Mouse (Mus musculus) CH12.LX (cell line): ENCODE results near the gene P2ry6. TPM values are rescaled to one million over a fixed set of nuclear protein-coding genes. Genes with fewer than 3 reads are reported as not detected.

Experiments used
- DNase-seq: peaks from one replicate; pipeline ENCODE4 v3.0.0-alpha.2; 2013; ENCODE audit errors: extremely low read depth
- H3K27ac ChIP-seq: 2 replicates; pipeline ENCODE4 v1.5.1; 2012; ENCODE audit warnings: low read depth, mild to moderate bottlenecking, control low read depth, moderate library complexity; ENCODE audit not compliant: insufficient read depth
- H3K27me3 ChIP-seq: replicated peaks from 2 replicates; pipeline ENCODE3; 2012; ENCODE audit warnings: inconsistent platforms
- H3K36me3 ChIP-seq, 2 experiments: replicated peaks in 1 of 2; 2 replicates each; pipeline versions ENCODE3 to v1.6.1; 2012; ENCODE audit warnings: inconsistent platforms in 1 of 2, low read length in 1 of 2, mild to moderate bottlenecking in 1 of 2, mixed read lengths in 1 of 2, moderate library complexity in 1 of 2; ENCODE audit not compliant: control insufficient read depth in 1 of 2, insufficient read depth in 1 of 2
- H3K4me1 ChIP-seq, 2 experiments: 2 replicates each; pipeline ENCODE4 v1.6.1; 2012; ENCODE audit warnings: inconsistent platforms in 1 of 2, moderate library complexity in 1 of 2; ENCODE audit not compliant: insufficient read depth in 2 of 2, control insufficient read depth in 1 of 2
- H3K4me2 ChIP-seq: 2 replicates; pipeline ENCODE4 v1.6.1; 2012; ENCODE audit warnings: low read depth, mild to moderate bottlenecking, control low read depth; ENCODE audit not compliant: poor library complexity, insufficient read depth, severe bottlenecking
- H3K4me3 ChIP-seq, 3 experiments: fragments of 150-350 bp in 1 of 3; sonication (generic) in 1 of 3; replicated peaks in 1 of 3; 2 replicates each; pipeline versions ENCODE3 to v1.5.1; 2011 to 2012; ENCODE audit warnings: low read depth in 2 of 3, low read length in 2 of 3, mild to moderate bottlenecking in 2 of 3, moderate library complexity in 2 of 3, control low read depth in 1 of 3, improper control_type of control experiment in 1 of 3, inconsistent platforms in 1 of 3, mixed read lengths in 1 of 3; ENCODE audit not compliant: poor library complexity in 1 of 3
- H3K79me2 ChIP-seq: replicated peaks from 2 replicates; pipeline ENCODE4 v1.6.1; 2012; ENCODE audit warnings: mild to moderate bottlenecking, moderate library complexity; ENCODE audit not compliant: control insufficient read depth, poor library complexity, insufficient read depth, severe bottlenecking; ENCODE audit errors: extremely low read depth
- H3K9ac ChIP-seq: 2 replicates; pipeline ENCODE4 v1.6.1; 2012; ENCODE audit warnings: low read depth, mild to moderate bottlenecking, control low read depth, moderate library complexity; ENCODE audit not compliant: insufficient read depth
- H3K9me3 ChIP-seq: replicated peaks from 2 replicates; pipeline ENCODE3; 2012; ENCODE audit warnings: low read length, inconsistent platforms, mixed read lengths
- CHD1 ChIP-seq: IDR thresholded peaks from 2 replicates; pipeline ENCODE4 v1.6.1; 2012; ENCODE audit warnings: low read depth, low read length, improper control_type of control experiment, inconsistent platforms
- CHD2 ChIP-seq: IDR thresholded peaks from 2 replicates; pipeline ENCODE4 v1.6.1; 2011; ENCODE audit warnings: low read length, improper control_type of control experiment
- E2F4 ChIP-seq: IDR thresholded peaks from 2 replicates; pipeline ENCODE4 v1.6.1; 2011; ENCODE audit warnings: low read depth, low read length, improper control_type of control experiment; ENCODE audit not compliant: insufficient replicate concordance
- EP300 ChIP-seq: IDR thresholded peaks from 2 replicates; pipeline ENCODE4 v1.6.1; 2011; ENCODE audit warnings: low read length, improper control_type of control experiment
- GABPA ChIP-seq: IDR thresholded peaks from 2 replicates; pipeline ENCODE4 v1.6.1; 2012; ENCODE audit warnings: low read depth, low read length, improper control_type of control experiment, inconsistent platforms; ENCODE audit not compliant: insufficient replicate concordance
- HCFC1 ChIP-seq: IDR thresholded peaks from 2 replicates; pipeline ENCODE4 v1.6.1; 2012; ENCODE audit warnings: low read depth, mild to moderate bottlenecking, inconsistent platforms, low read length, improper control_type of control experiment
- IRF4 ChIP-seq: IDR thresholded peaks from 2 replicates; pipeline ENCODE4 v1.6.1; 2014; ENCODE audit warnings: low read depth, mild to moderate bottlenecking, inconsistent platforms, low read length, improper control_type of control experiment
- JUND ChIP-seq: conservative IDR thresholded peaks from 2 replicates; pipeline ENCODE4 v1.6.1; 2011; ENCODE audit warnings: low read depth, low read length, improper control_type of control experiment
- KAT2A ChIP-seq: IDR thresholded peaks from 2 replicates; pipeline ENCODE4 v1.6.1; 2012; ENCODE audit warnings: low read length, improper control_type of control experiment, inconsistent platforms; ENCODE audit not compliant: insufficient replicate concordance
- MAX ChIP-seq: IDR thresholded peaks from 2 replicates; pipeline ENCODE4 v1.6.1; 2011; ENCODE audit warnings: low read length, improper control_type of control experiment
- MAZ ChIP-seq: IDR thresholded peaks from 2 replicates; pipeline ENCODE4 v1.6.1; 2012; ENCODE audit warnings: low read depth, mild to moderate bottlenecking, inconsistent platforms, low read length, improper control_type of control experiment, moderate library complexity
- MEF2A ChIP-seq: IDR thresholded peaks from 2 replicates; pipeline ENCODE4 v1.6.1; 2014; ENCODE audit warnings: low read depth, mild to moderate bottlenecking, inconsistent platforms, low read length, improper control_type of control experiment, borderline replicate concordance
- NRF1 ChIP-seq: IDR thresholded peaks from 2 replicates; pipeline ENCODE4 v1.6.1; 2014; ENCODE audit warnings: low read depth, mild to moderate bottlenecking, inconsistent platforms, low read length, improper control_type of control experiment, moderate library complexity
- PAX5 ChIP-seq: IDR thresholded peaks from 2 replicates; pipeline ENCODE4 v1.6.1; 2012; ENCODE audit warnings: low read length, inconsistent platforms, mixed read lengths
- POLR2A ChIP-seq: IDR thresholded peaks from 2 replicates; pipeline ENCODE4 v1.6.1; 2011; ENCODE audit warnings: low read depth, mild to moderate bottlenecking, improper control_type of control experiment, low read length
- RAD21 ChIP-seq: IDR thresholded peaks from 2 replicates; pipeline ENCODE4 v1.6.1; 2011; ENCODE audit warnings: low read depth, mild to moderate bottlenecking, low read length, improper control_type of control experiment, moderate library complexity
- RCOR1 ChIP-seq: conservative IDR thresholded peaks from 2 replicates; pipeline ENCODE4 v1.6.1; 2012; ENCODE audit warnings: low read depth, mild to moderate bottlenecking, inconsistent platforms, low read length, improper control_type of control experiment
- SIN3A ChIP-seq: IDR thresholded peaks from 2 replicates; pipeline ENCODE4 v1.6.1; 2012; ENCODE audit warnings: low read length, improper control_type of control experiment, inconsistent platforms
- SMC3 ChIP-seq: IDR thresholded peaks from 2 replicates; pipeline ENCODE4 v1.6.1; 2011; ENCODE audit warnings: low read depth, low read length, improper control_type of control experiment
- TBP ChIP-seq: conservative IDR thresholded peaks from 2 replicates; pipeline ENCODE4 v1.6.1; 2011; ENCODE audit warnings: low read depth, low read length, improper control_type of control experiment
- TCF12 ChIP-seq: IDR thresholded peaks from 2 replicates; pipeline ENCODE4 v1.6.1; 2014; ENCODE audit warnings: low read depth, mild to moderate bottlenecking, inconsistent platforms, low read length, improper control_type of control experiment
- UBTF ChIP-seq: IDR thresholded peaks from 2 replicates; pipeline ENCODE4 v1.6.1; 2012; ENCODE audit warnings: low read depth, mild to moderate bottlenecking, inconsistent platforms, low read length, improper control_type of control experiment, moderate library complexity
- USF1 ChIP-seq: IDR thresholded peaks from 2 replicates; pipeline ENCODE4 v1.6.1; 2014; ENCODE audit warnings: low read depth, mild to moderate bottlenecking, inconsistent platforms, low read length, improper control_type of control experiment
- ZC3H11A ChIP-seq: IDR thresholded peaks from 2 replicates; pipeline ENCODE4 v1.6.1; 2012; ENCODE audit warnings: low read depth, mild to moderate bottlenecking, inconsistent platforms, low read length, improper control_type of control experiment
- ZKSCAN1 ChIP-seq: IDR thresholded peaks from 2 replicates; pipeline ENCODE4 v1.6.1; 2012; ENCODE audit warnings: low read depth, inconsistent platforms, low read length, improper control_type of control experiment, borderline replicate concordance
- ZNF384 ChIP-seq: IDR thresholded peaks from 2 replicates; pipeline ENCODE4 v1.6.1; 2012; ENCODE audit warnings: low read depth, low read length, improper control_type of control experiment, inconsistent platforms
- dilution Hi-C: fragments of 300-500 bp; cut with MboI; formaldehyde crosslinking; loops from 2 replicates; pipeline ENCODE4 v1.14.3; 2020; ENCODE audit warnings: low sequenced_read_pairs; ENCODE audit not compliant: extremely low pct_unique_long_range_greater_than_20kb, extremely low pct_ligation_motif_present
- in situ Hi-C: fragments of 300-500 bp; cut with MboI; formaldehyde crosslinking; loops from 3 replicates; pipeline ENCODE4 v1.14.3; 2019; ENCODE audit warnings: low sequenced_read_pairs, low pct_ligation_motif_present, low pct_unique_long_range_greater_than_20kb, mixed read lengths
- polyA plus RNA-seq: library from polyadenylated mRNA; unstranded; fragments of >175 nt; gene quantifications from 2 replicates; pipeline ENCODE4 v1.2.1, GENCODE M21; 2012; ENCODE audit warnings: low read depth; ENCODE audit not compliant: insufficient read length
- total RNA-seq, 2 experiments: library from RNA; depleted of rRNA; stranded (reverse); fragments of 300-350 nt in 1 of 2; fragments of >200 nt in 1 of 2; gene quantifications; 2 replicates each; pipeline ENCODE4 v1.2.3; 2012 to 2014

Gene P2ry6
- total and polyA plus RNA-seq, 3 experiments, result 0.17 to 1.5 TPM; not detected in 1

DNA sequence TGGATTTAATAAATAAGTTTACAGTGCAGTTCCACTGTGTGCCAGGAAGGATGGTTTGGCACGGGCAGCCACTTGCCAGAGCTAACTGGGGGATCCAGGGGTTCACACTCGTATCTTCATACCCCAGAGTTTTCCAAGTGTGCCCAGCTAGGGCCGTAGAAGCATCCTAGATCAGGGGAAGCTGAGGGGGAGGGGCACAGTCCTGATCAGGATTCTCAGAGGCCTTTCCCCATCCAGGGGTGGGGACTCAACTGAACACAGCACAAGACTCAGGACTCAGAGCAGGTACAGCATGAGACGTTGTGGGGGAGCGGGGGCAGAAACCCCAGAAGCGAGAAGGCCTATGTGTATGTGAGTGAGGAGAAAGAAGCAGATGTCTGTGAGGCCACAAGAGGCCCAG, 56.7 kb downstream of the P2ry6 start:
- no peaks in the 10 kb centered on the region for H3K36me3 ChIP-seq
- H3K9ac ChIP-seq, result no peak overlapping the region
- peaks cover 14 to 34% of the 10 kb centered on the region in 2 experiments for H3K4me1 ChIP-seq
- no peaks in the 10 kb centered on the region for H3K27me3 ChIP-seq
- no peaks in the 10 kb centered on the region for H3K79me2 ChIP-seq
- no peak overlapping the region for H3K27ac ChIP-seq
- dilution Hi-C loops (no loop called here), in situ Hi-C loops (loop anchor here (10.0 kb wide), 1 partner anchor 587 kb away; no protein-coding TSS in a partner anchor)
- no peaks in the 10 kb centered on the region for H3K9me3 ChIP-seq
- H3K4me2 ChIP-seq, result no peak overlapping the region
- TF ChIP-seq GABPA, result no peak
- TF ChIP-seq ZKSCAN1, result no peak
- no peak for TF ChIP-seq MEF2A
- TF ChIP-seq RAD21, result no peak
- TF ChIP-seq RCOR1, result no peak
- TF ChIP-seq ZNF384, result no peak
- TF ChIP-seq KAT2A, result no peak
- no peak for TF ChIP-seq E2F4
- no peak for TF ChIP-seq SIN3A
- TF ChIP-seq MAZ, result no peak
- TF ChIP-seq EP300, result no peak
- DNase-seq, result no peak
- no peak overlapping the region for H3K4me3 ChIP-seq

DNA sequence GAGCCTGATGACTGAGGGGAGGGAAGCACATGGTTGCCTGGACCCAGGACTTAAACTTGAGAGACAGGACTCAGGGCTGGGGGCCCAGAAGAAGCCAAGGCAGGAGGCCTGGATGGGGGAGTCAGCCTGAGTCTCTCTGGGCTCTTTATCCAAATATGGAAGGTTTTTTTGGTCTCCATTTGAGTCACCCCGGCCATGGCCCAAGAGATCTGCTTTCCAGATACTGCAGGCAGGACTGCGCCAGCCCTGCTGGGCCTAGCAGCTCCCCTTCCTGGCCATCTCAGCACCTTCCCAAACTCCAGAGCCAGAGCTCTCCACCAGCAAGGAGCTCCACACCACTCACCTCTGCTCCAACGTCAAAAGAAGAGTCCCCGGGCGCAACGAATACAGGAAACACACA, 57.9 kb downstream of the P2ry6 start:
- Histone ChIP-seq H3K9me3 (no peaks in the 10 kb centered on the region), H3K4me3 (no peak overlapping the region), H3K4me1 (peaks cover 14 to 34% of the 10 kb centered on the region in 2 experiments), H3K79me2 (no peaks in the 10 kb centered on the region), H3K4me2 (no peak overlapping the region), H3K27ac (no peak overlapping the region), H3K9ac (no peak overlapping the region), H3K36me3 (no peaks in the 10 kb centered on the region), H3K27me3 (no peaks in the 10 kb centered on the region)
- in situ Hi-C loops (loop anchor here (10.0 kb wide), 1 partner anchor 588 kb away; no protein-coding TSS in a partner anchor), dilution Hi-C loops (no loop called here)
- DNase-seq, result peak; percentile 11
- no peak for TF ChIP-seq E2F4
- no peak for TF ChIP-seq TBP
- TF ChIP-seq SIN3A, result no peak
- TF ChIP-seq TCF12, result no peak
- TF ChIP-seq PAX5, result no peak
- TF ChIP-seq EP300, result 0 out of 2 replicates have a peak, but pooled peaks have one; percentile 4
- peak; percentile 50; the same call in 1 of the 2 replicates for TF ChIP-seq IRF4
- TF ChIP-seq POLR2A, result no peak
- no peak for TF ChIP-seq GABPA
- TF ChIP-seq NRF1, result no peak
- TF ChIP-seq ZC3H11A, result no peak
- TF ChIP-seq SMC3, result no peak
- TF ChIP-seq RAD21, result no peak
- TF ChIP-seq ZNF384, result no peak
- TF ChIP-seq MEF2A, result no peak
- peak; percentile 1; the same call in 1 of the 2 replicates for TF ChIP-seq CHD2
- TF ChIP-seq MAZ, result no peak
- TF ChIP-seq HCFC1, result no peak
- TF ChIP-seq JUND, result no peak
- TF ChIP-seq MAX, result 0 out of 2 replicates have a peak, but pooled peaks have one; percentile 1
- no peak for TF ChIP-seq CHD1
- no peak for TF ChIP-seq UBTF
- TF ChIP-seq USF1, result no peak
- no peak for TF ChIP-seq ZKSCAN1
